ENCODE assay signal across 11 mouse cellular contexts in the genomic region with DNA sequence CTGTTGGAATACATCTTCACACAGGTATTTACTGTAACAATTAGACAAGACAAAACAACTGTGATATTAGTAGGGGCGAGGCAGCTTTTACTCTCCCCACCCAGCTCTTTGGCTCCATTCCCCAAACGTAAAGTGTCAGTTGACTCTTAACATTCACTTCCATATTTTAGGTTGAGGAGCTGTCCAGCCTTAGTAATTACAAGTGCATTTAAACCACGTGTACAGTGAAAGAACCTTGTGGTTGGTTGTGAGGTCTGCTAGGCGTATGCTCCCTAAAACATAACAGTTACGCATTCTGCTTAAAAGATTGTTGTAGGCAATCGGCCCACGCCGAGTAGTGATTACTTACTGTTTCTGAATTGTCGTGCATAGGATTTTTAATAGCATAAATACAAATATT. TPM values are rescaled to one million over a fixed set of nuclear protein-coding genes. Genes with fewer than 3 reads are reported as not detected.
DNase-seq lines count a peak whose midpoint lies in the region; ATAC-seq lines count a peak whose summit lies in the region.
"Had no signal": no experiment of that assay in that cellular context is flagged by ENCODE, and none has a peak within 500 bp of the region (broad histone marks: within the 10 kb centered on the region; RNA-seq: fewer than 3 reads in every experiment).

No protein-coding gene starts in this region.

- H3K27me3 ChIP-seq in hindbrain, embryonic 13.5 days, result no peaks in the 10 kb centered on the region
- H3K27me3 ChIP-seq in hindbrain, embryonic 11.5 days (ENCODE audit: control insufficient read depth, insufficient read depth, low read length), result no peaks in the 10 kb centered on the region

- no peak for DNase-seq in hindbrain, embryonic 11.5 days (ENCODE audit: low spot score)
- DNase-seq in A20 (ENCODE audit: low read depth, low spot score), result peak; percentile 82
- no peak for DNase-seq in cerebellum, postnatal 14 days
- DNase-seq in layer of hippocampus, postnatal 14 days (ENCODE audit: low spot score in 2 of 2), result no peak
- DNase-seq in left cerebral cortex, postnatal 10 days (ENCODE audit: extremely low spot score in 1 of 2, low spot score in 2 of 2), result no peak
- DNase-seq: adrenal gland, postnatal 36 days; cerebellum, postnatal 36 days had no signal

- H3K4me1 ChIP-seq in hindbrain, embryonic 13.5 days (replicated peaks), result peaks cover 14% of the 10 kb centered on the region
- H3K4me1 ChIP-seq in hindbrain, embryonic 11.5 days (replicated peaks; ENCODE audit: control insufficient read depth, insufficient read depth, low read length), result no peaks in the 10 kb centered on the region
- H3K4me1 ChIP-seq in brown adipose tissue, adult 24 weeks (ENCODE audit: control insufficient read depth, insufficient read depth, insufficient read length, low read length), result peaks cover 13% of the 10 kb centered on the region

- ATAC-seq in hindbrain, embryonic 13.5 days (ENCODE audit: low FRiP score), result no peak
- no peak for ATAC-seq in hindbrain, embryonic 11.5 days (ENCODE audit: low FRiP score)
- peak; percentile 30 for ATAC-seq in megakaryocyte, adult 5-6 weeks (ENCODE audit: poor library complexity, severe bottlenecking)

- H3K36me3 ChIP-seq in hindbrain, embryonic 13.5 days, result no peaks in the 10 kb centered on the region
- no peaks in the 10 kb centered on the region for H3K36me3 ChIP-seq in hindbrain, embryonic 11.5 days (ENCODE audit: control insufficient read depth, insufficient read depth, low read length)

- 93% methylated on average over 9 of the region's 9 CpGs for WGBS in hindbrain, embryonic 13.5 days
- WGBS in hindbrain, embryonic 11.5 days, result 91% methylated on average over 9 of the region's 9 CpGs

- H3K9ac ChIP-seq in hindbrain, embryonic 13.5 days, result no peak overlapping the region
- no peak overlapping the region for H3K9ac ChIP-seq in hindbrain, embryonic 11.5 days (ENCODE audit: low read depth, low read length)

- H3K9me3 ChIP-seq in hindbrain, embryonic 13.5 days, result no peaks in the 10 kb centered on the region
- H3K9me3 ChIP-seq in hindbrain, embryonic 11.5 days (ENCODE audit: control insufficient read depth, low read length), result no peaks in the 10 kb centered on the region

- intact Hi-C loops in left cerebral cortex, postnatal 10 days (cut with DNase I), result no loop called here

- peak overlapping the region; percentile 76; the same call in 1 of the 2 replicates for H3K4me2 ChIP-seq in hindbrain, embryonic 13.5 days
- H3K4me2 ChIP-seq in hindbrain, embryonic 11.5 days (replicated peaks; ENCODE audit: low read depth, low read length), result no peak overlapping the region

- no peak overlapping the region for H3K27ac ChIP-seq in hindbrain, embryonic 13.5 days
- H3K27ac ChIP-seq in hindbrain, embryonic 11.5 days (ENCODE audit: low read depth, low read length), result no peak overlapping the region
- H3K27ac ChIP-seq in brown adipose tissue, adult 24 weeks (replicated peaks; ENCODE audit: low read depth, low read length), result peak overlapping the region; percentile 65; the same call in 1 of the 2 replicates
- H3K27ac ChIP-seq: liver, embryonic 14.5 days had no signal

- H3K4me3 ChIP-seq in hindbrain, embryonic 13.5 days, result peak overlapping the region; percentile 87; the same call in 1 of the 2 replicates
- no peak overlapping the region for H3K4me3 ChIP-seq in hindbrain, embryonic 11.5 days (ENCODE audit: low read depth, low read length)
- peak overlapping the region; percentile 14; the same call in 1 of the 2 replicates for H3K4me3 ChIP-seq in brown adipose tissue, adult 24 weeks (ENCODE audit: insufficient read depth, low read depth, low read length)

RNA-seq across cellular contexts. Expression of a gene that starts 2.2 kb away (rescaled TPM):
- 34.6 and 39.3 TPM in 2 replicates for polyA plus RNA-seq in hindbrain, embryonic 13.5 days (2015; fragmentation: Nextera tagmentation; extraction: Ambion mirVana)
- 33.5 and 34.5 TPM in 2 replicates for polyA plus RNA-seq in hindbrain, embryonic 11.5 days (2014; fragmentation: Nextera tagmentation; extraction: Ambion mirVana)
- polyA plus RNA-seq in brown adipose tissue, adult 24 weeks (2012; ENCODE audit: insufficient read depth, insufficient read length, missing spikeins), result 27.4 and 37.3 TPM in 2 replicates
- 17.9 and 32.0 TPM in 2 replicates for total RNA-seq in megakaryocyte, adult 5-6 weeks (2015)
- total RNA-seq in megakaryocyte, adult 5-6 weeks (2017), result 24.4 and 26.3 TPM in 2 replicates
- total RNA-seq in layer of hippocampus, postnatal 14 days (2021), result 100 to 1,000 TPM; 194 to 204 TPM
- total RNA-seq in left cerebral cortex, postnatal 10 days (2021), result 100 to 1,000 TPM; 182 to 191 TPM

RNA-seq across cellular contexts. Expression of a gene that starts 12.1 kb away (rescaled TPM):
- 115 and 119 TPM in 2 replicates for polyA plus RNA-seq in hindbrain, embryonic 13.5 days (2015; fragmentation: Nextera tagmentation; extraction: Ambion mirVana)
- polyA plus RNA-seq in hindbrain, embryonic 11.5 days (2014; fragmentation: Nextera tagmentation; extraction: Ambion mirVana), result 314 and 333 TPM in 2 replicates
- polyA plus RNA-seq in brown adipose tissue, adult 24 weeks (2012; ENCODE audit: insufficient read depth, insufficient read length, missing spikeins), result 46.7 and 56.1 TPM in 2 replicates
- 619 and 646 TPM in 2 replicates for total RNA-seq in megakaryocyte, adult 5-6 weeks (2015)
- total RNA-seq in megakaryocyte, adult 5-6 weeks (2017), result 482 and 494 TPM in 2 replicates
- total RNA-seq in layer of hippocampus, postnatal 14 days (2021), result 10 to 100 TPM; 45.3 to 51.5 TPM
- total RNA-seq in left cerebral cortex, postnatal 10 days (2021), result 10 to 100 TPM; 57.1 to 61.2 TPM

RNA-seq across cellular contexts. Expression of a gene that starts 17.6 kb away (rescaled TPM):
- 50.4 TPM in 2 replicates for polyA plus RNA-seq in hindbrain, embryonic 13.5 days (2015; fragmentation: Nextera tagmentation; extraction: Ambion mirVana)
- polyA plus RNA-seq in hindbrain, embryonic 11.5 days (2014; fragmentation: Nextera tagmentation; extraction: Ambion mirVana), result 58.1 and 66.1 TPM in 2 replicates
- polyA plus RNA-seq in brown adipose tissue, adult 24 weeks (2012; ENCODE audit: insufficient read depth, insufficient read length, missing spikeins), result 24.9 and 31.3 TPM in 2 replicates
- 44.3 and 52.5 TPM in 2 replicates for total RNA-seq in megakaryocyte, adult 5-6 weeks (2015)
- total RNA-seq in megakaryocyte, adult 5-6 weeks (2017), result 18.4 and 18.8 TPM in 2 replicates
- total RNA-seq in layer of hippocampus, postnatal 14 days (2021), result 10 to 100 TPM; 25.8 to 27.7 TPM
- total RNA-seq in left cerebral cortex, postnatal 10 days (2021), result 10 to 100 TPM; 27.0 to 30.2 TPM

Comparison
In these comparisons a context has a peak if more than half of its experiments do, and no peak if none do; other contexts are left out.
1. RNA of a gene that starts 2.2 kb away (total RNA-seq): 194 to 204 TPM in layer of hippocampus, postnatal 14 days and 182 to 191 TPM in left cerebral cortex, postnatal 10 days; 17.9 to 32.0 TPM in megakaryocyte, adult 5-6 weeks; every median in the first group is over 4 times any median in the second.
2. RNA of a gene that starts 12.1 kb away (total RNA-seq): 482 to 646 TPM in megakaryocyte, adult 5-6 weeks; 57.1 to 61.2 TPM in left cerebral cortex, postnatal 10 days and 45.3 to 51.5 TPM in layer of hippocampus, postnatal 14 days; every median in the first group is over 4 times any median in the second.